Mouse (Mus musculus) intestine, embryonic 15.5 days (tissue): Measurements from ENCODE around the gene Hsd17b13. TPM values are rescaled to one million over a fixed set of nuclear protein-coding genes. Genes with fewer than 3 reads are reported as not detected.

ENCODE experiments used
- ATAC-seq: fragments of 200-750 bp; cut with Nextera tagmentation; 2 replicates; pipeline ENCODE4 v1.8.0; 2017; ENCODE audit warnings: moderate TSS enrichment, moderate library complexity
- H3K27ac ChIP-seq: fragments of 300-500 bp; sonication (generic); 2 replicates; pipeline ENCODE4 v1.5.1; 2015; ENCODE audit warnings: mild to moderate bottlenecking, inconsistent platforms
- H3K27me3 ChIP-seq: fragments of 300-500 bp; sonication (generic); replicated peaks from 2 replicates; pipeline ENCODE4 v1.6.1; 2015; ENCODE audit warnings: inconsistent platforms
- H3K36me3 ChIP-seq: fragments of 300-500 bp; sonication (generic); 2 replicates; pipeline ENCODE4 v1.6.1; 2015; ENCODE audit warnings: inconsistent platforms
- H3K4me1 ChIP-seq: fragments of 300-500 bp; sonication (generic); replicated peaks from 2 replicates; pipeline ENCODE4 v1.6.1; 2015; ENCODE audit warnings: inconsistent platforms
- H3K4me2 ChIP-seq: fragments of 300-500 bp; sonication (generic); replicated peaks from 2 replicates; pipeline ENCODE4 v1.6.1; 2015; ENCODE audit warnings: mild to moderate bottlenecking, inconsistent platforms
- H3K4me3 ChIP-seq: fragments of 300-500 bp; sonication (generic); replicated peaks from 2 replicates; pipeline ENCODE4 v1.5.1; 2015; ENCODE audit warnings: inconsistent platforms
- H3K9ac ChIP-seq: fragments of 300-500 bp; sonication (generic); 2 replicates; pipeline ENCODE4 v1.6.1; 2015; ENCODE audit warnings: inconsistent platforms
- H3K9me3 ChIP-seq: fragments of 300-500 bp; sonication (generic); 2 replicates; pipeline ENCODE4 v1.6.1; 2016; ENCODE audit warnings: inconsistent platforms
- WGBS: fragments of 180-500 bp; shearing (Covaris S2); methylation state at CpG from one replicate; pipeline ENCODE4 v1.1.7; 2015; 5-methylcytosine and 5-hydroxymethylcytosine counted together
- polyA plus RNA-seq: library from polyadenylated mRNA; unstranded; fragments of >200 nt; fragmentation: Nextera tagmentation; extraction: Ambion mirVana; gene quantifications from 2 replicates; pipeline ENCODE4 v1.2.1, GENCODE M21; 2015

Hsd17b13 gene
- polyA plus RNA-seq, 1 experiment from 2014 or later: 22.0 TPM

DNA sequence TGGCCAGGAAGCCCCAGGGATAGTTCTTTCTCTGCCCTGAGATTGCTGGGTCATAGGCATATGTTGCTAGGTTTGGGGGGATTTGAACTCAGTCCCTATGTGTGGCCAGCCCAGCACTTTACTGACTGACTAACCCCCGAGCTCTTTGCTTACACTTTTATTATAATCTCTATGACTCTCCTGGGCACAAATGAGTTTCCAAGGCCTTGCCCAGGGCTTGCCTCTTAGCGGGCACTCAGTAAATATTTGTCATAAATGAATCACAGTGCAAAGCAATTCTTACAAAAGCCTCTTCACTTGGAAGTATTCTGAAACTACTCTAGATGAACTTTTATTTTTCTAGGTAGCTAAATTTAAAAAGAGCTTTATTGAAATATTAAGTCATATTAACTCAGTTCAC is 26.7 kb upstream of the Hsd17b13 start:
- Histone ChIP-seq H3K4me3 (no peak overlapping the region), H3K27ac (no peak overlapping the region), H3K4me2 (no peak overlapping the region), H3K27me3 (no peaks in the 10 kb centered on the region), H3K4me1 (0 out of 2 replicates have a peak, but pooled peaks cover 3% of the 10 kb centered on the region), H3K9me3 (no peaks in the 10 kb centered on the region), H3K36me3 (no peaks in the 10 kb centered on the region), H3K9ac (no peak overlapping the region)
- no peak for ATAC-seq
- WGBS: 67% methylated on average over 2 of the region's 2 CpGs

DNA sequence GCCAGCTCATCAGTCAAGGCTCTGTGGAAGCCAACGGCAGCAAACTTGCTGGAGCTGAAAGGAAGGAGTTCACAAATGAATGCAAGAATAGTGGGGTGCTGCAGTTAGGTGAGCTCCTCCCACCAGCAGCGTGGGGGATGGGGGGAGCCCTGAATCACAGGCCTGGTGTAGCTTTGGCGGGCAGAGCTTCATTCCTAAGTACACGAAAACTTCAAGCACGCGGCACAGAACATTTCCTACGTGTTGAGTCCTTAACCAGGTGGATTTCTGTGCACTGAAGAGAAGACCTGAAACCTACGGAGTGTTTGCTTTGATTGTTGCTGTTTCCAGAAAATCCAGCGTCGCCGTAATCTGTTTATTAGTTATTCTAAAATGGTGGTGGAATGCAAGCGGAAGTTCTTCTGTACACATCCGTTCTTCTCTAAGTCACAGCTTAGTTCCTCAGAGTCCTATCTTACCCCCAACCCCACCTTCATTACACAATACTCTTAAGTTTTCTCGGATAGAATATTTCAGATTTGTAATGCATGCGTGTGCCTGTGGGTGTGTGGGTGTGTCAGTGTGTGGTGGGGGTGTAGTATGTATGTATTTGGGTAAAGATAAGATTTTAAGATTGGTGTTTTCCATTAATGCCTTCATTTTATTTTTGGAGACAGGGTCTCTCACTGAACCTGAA is 26.2 kb upstream of the Hsd17b13 start:
- H3K9me3 ChIP-seq: no peaks in the 10 kb centered on the region
- 0 out of 2 replicates have a peak, but pooled peaks have one; percentile 31 for ATAC-seq
- no peaks in the 10 kb centered on the region for H3K36me3 ChIP-seq
- 44% methylated on average over 15 of the region's 15 CpGs for WGBS
- no peak overlapping the region for H3K4me3 ChIP-seq
- 0 out of 2 replicates have a peak, but pooled peaks cover 3% of the 10 kb centered on the region for H3K4me1 ChIP-seq
- no peak overlapping the region for H3K4me2 ChIP-seq
- no peak overlapping the region for H3K9ac ChIP-seq
- no peaks in the 10 kb centered on the region for H3K27me3 ChIP-seq
- H3K27ac ChIP-seq: no peak overlapping the region

DNA sequence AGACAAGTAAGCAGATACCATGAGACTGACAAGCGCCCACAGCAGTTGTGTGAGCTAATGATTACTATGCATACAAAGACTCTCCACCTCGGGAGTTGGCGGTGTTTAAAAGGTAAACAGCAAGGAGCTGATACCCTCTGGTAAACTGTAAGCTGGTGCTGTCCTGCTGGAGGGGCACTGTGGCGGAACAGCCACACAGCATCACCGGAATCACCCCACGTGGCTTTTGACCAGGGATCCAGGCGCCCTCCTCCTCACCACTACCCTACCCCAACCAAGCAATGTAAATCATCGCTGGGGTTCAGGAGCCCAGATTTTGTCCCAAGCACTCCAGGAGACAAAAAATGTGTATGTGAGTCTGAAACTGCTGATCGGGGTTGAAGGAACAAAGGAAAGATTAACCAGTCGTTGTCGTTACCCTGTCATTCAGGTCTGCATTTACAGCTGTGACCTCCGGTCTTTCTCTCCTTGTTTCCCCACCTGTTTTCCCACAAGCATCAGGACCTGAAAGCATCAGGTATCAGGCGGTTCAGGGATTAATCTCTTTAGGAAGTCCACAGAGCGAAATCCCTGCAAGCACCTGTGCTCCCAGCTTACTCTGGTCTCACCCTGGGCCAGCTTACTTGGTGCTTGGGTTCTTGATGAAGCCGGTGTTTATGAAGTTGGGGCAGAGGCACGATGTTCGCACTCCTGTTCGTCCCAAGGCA is 25.5 kb upstream of the Hsd17b13 start:
- no peaks in the 10 kb centered on the region for H3K36me3 ChIP-seq
- no peak overlapping the region for H3K4me3 ChIP-seq
- WGBS: 40% methylated on average over 18 of the region's 18 CpGs
- no peak overlapping the region for H3K27ac ChIP-seq
- no peaks in the 10 kb centered on the region for H3K9me3 ChIP-seq
- H3K4me2 ChIP-seq: peak overlapping the region; percentile 4; the same call in 1 of the 2 replicates
- 0 out of 2 replicates have a peak, but pooled peaks cover 3% of the 10 kb centered on the region for H3K4me1 ChIP-seq
- H3K27me3 ChIP-seq: no peaks in the 10 kb centered on the region
- H3K9ac ChIP-seq: no peak overlapping the region
- peak; percentile 56 for ATAC-seq

DNA sequence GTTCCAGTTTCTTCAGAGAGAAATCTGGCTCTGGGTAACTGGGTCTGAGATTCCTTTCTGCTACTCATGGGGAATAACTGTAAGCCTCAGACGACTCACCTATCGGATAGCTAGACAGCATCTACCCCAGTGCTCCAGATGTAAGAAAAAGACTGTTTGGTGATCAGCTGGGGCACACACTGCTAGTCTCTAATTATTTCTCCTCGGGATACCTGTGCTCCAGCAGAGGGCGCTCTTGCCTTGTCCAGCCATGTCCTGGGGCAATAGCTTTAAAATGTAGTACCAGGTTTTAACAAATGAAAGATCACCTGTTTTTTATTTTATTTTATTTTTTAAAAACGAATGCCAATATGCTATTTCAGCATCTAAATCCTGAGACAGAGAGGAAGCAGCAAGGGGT is 22.5 kb upstream of the Hsd17b13 start:
- Histone ChIP-seq H3K4me1 (0 out of 2 replicates have a peak, but pooled peaks cover 3% of the 10 kb centered on the region), H3K9ac (no peak overlapping the region), H3K27ac (no peak overlapping the region), H3K9me3 (no peaks in the 10 kb centered on the region), H3K4me3 (no peak overlapping the region), H3K36me3 (no peaks in the 10 kb centered on the region), H3K4me2 (no peak overlapping the region), H3K27me3 (no peaks in the 10 kb centered on the region)
- 2% methylated on average over 5 of the region's 5 CpGs for WGBS
- 0 out of 2 replicates have a peak, but pooled peaks have one; percentile 61 for ATAC-seq

DNA sequence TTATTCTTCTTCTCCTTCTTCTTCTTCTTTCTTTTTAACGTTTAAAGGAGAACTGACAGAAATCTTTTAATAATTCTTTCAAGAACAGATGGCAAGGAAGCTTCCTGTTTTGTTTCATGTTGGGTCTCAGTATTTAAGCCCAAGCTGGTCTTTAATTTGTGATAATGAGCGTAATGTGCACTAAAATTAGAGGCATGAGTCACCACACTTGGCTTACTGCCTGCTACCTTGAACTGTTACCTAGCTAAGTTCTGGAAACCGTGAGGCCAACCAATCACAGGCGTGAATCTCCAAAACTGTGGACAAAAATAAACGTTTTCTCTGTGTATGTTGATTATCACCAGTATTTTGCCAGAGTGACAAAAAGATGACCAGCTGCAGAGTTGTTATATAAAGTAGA is 21.5 kb upstream of the Hsd17b13 start:
- H3K9me3 ChIP-seq: no peaks in the 10 kb centered on the region
- H3K4me3 ChIP-seq: no peak overlapping the region
- WGBS: 70% methylated on average over 5 of the region's 5 CpGs
- no peak overlapping the region for H3K27ac ChIP-seq
- H3K9ac ChIP-seq: no peak overlapping the region
- H3K36me3 ChIP-seq: no peaks in the 10 kb centered on the region
- H3K27me3 ChIP-seq: no peaks in the 10 kb centered on the region
- ATAC-seq: no peak
- 0 out of 2 replicates have a peak, but pooled peaks cover 3% of the 10 kb centered on the region for H3K4me1 ChIP-seq
- H3K4me2 ChIP-seq: no peak overlapping the region

DNA sequence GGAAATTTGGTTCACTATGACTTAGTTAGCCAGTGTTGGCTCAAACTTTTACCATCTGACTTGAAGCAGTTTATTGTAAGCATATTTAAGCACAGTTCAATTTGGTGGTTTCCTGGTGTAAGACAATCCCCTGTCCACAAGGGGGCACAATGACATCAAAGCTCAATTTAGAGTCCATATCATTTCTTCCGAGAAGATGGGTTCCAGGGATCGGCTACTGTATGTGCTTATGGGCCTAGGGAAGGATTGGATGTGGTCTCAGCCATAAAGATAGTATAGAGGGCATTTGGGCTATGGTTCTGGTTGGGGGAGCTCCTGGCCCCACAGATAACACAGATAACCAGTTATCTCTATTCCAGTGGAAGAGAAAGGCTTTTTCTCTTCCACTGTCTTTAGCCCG is 18.0 kb upstream of the Hsd17b13 start:
- no peak overlapping the region for H3K27ac ChIP-seq
- H3K4me1 ChIP-seq: no peaks in the 10 kb centered on the region
- no peaks in the 10 kb centered on the region for H3K27me3 ChIP-seq
- H3K36me3 ChIP-seq: no peaks in the 10 kb centered on the region
- H3K4me2 ChIP-seq: no peak overlapping the region
- WGBS: 66% methylated on average over 3 of the region's 3 CpGs
- ATAC-seq: no peak
- no peaks in the 10 kb centered on the region for H3K9me3 ChIP-seq
- no peak overlapping the region for H3K9ac ChIP-seq
- H3K4me3 ChIP-seq: no peak overlapping the region

DNA sequence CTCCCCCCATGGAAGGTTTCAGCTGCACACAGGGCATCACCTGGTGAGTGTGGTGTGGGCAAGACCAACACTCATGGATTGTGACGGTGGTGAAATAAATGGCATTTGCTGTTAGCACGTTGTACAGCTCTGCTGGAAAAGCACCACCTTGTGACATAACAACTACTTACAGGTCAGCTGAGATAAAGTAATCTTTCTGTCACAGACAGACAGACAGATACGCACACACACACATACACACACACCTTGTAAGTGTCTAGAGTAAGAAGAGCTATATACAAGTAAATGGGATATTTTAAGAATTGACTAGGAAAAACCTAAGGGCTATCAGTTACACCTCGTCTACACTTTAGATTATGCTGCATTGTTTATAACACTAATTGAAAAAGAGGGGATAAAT is 17.5 kb upstream of the Hsd17b13 start:
- Histone ChIP-seq H3K4me2 (no peak overlapping the region), H3K36me3 (0 out of 2 replicates have a peak, but pooled peaks cover 2% of the 10 kb centered on the region), H3K4me3 (no peak overlapping the region), H3K9ac (no peak overlapping the region), H3K27me3 (no peaks in the 10 kb centered on the region), H3K27ac (no peak overlapping the region), H3K9me3 (no peaks in the 10 kb centered on the region), H3K4me1 (no peaks in the 10 kb centered on the region)
- ATAC-seq: no peak
- WGBS: 85% methylated on average over 4 of the region's 4 CpGs

DNA sequence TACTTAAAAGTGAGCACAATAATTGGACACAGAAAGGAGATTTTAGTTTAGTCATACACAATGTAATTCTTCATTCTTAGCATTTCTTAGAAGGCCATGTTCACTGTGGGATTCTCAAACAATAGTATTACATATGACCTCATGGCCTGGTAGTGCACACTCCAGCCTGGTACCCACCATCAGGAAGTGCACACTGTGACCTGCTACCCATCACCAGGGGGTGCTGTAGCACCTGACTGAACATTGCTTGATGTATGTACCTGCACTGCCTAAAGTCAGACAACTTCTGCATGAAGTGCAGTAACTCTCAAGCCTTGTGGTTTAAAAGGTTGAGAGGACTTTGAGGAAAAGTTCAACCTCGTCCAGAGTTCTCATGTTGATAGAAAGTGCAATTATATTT is 16.4 kb upstream of the Hsd17b13 start:
- H3K9me3 ChIP-seq: no peaks in the 10 kb centered on the region
- 81% methylated on average over 1 of the region's 1 CpGs for whole genome bisulfite sequencing
- ATAC-seq: no peak
- 0 out of 2 replicates have a peak, but pooled peaks cover 3% of the 10 kb centered on the region for H3K36me3 ChIP-seq
- no peaks in the 10 kb centered on the region for H3K4me1 ChIP-seq
- H3K4me2 ChIP-seq: no peak overlapping the region
- no peak overlapping the region for H3K27ac ChIP-seq
- no peaks in the 10 kb centered on the region for H3K27me3 ChIP-seq
- no peak overlapping the region for H3K9ac ChIP-seq
- H3K4me3 ChIP-seq: no peak overlapping the region

DNA sequence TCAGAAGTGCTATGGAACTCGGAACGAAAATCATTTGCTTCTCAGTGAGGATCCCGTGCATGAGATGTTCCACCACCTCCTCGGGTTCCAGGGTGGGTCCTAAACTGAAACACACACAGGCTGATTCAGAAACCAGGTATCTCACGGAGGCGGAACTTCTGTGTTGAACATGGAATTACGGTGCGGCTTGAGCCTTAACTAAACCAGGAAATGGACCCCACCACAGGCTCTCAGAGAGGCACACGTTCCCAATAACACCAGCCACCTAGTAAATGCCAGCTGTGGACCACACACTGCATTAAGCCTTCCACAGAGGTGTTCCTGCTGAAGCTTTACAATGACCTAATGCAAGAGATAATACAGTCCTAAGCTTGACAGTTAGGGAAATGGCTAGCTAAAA is 15.6 kb upstream of the Hsd17b13 start:
- H3K36me3 ChIP-seq: 0 out of 2 replicates have a peak, but pooled peaks cover 3% of the 10 kb centered on the region
- no peak for ATAC-seq
- H3K27ac ChIP-seq: no peak overlapping the region
- WGBS: 91% methylated on average over 9 of the region's 9 CpGs
- H3K4me3 ChIP-seq: no peak overlapping the region
- no peaks in the 10 kb centered on the region for H3K27me3 ChIP-seq
- no peaks in the 10 kb centered on the region for H3K4me1 ChIP-seq
- no peak overlapping the region for H3K9ac ChIP-seq
- H3K4me2 ChIP-seq: no peak overlapping the region
- H3K9me3 ChIP-seq: no peaks in the 10 kb centered on the region

DNA sequence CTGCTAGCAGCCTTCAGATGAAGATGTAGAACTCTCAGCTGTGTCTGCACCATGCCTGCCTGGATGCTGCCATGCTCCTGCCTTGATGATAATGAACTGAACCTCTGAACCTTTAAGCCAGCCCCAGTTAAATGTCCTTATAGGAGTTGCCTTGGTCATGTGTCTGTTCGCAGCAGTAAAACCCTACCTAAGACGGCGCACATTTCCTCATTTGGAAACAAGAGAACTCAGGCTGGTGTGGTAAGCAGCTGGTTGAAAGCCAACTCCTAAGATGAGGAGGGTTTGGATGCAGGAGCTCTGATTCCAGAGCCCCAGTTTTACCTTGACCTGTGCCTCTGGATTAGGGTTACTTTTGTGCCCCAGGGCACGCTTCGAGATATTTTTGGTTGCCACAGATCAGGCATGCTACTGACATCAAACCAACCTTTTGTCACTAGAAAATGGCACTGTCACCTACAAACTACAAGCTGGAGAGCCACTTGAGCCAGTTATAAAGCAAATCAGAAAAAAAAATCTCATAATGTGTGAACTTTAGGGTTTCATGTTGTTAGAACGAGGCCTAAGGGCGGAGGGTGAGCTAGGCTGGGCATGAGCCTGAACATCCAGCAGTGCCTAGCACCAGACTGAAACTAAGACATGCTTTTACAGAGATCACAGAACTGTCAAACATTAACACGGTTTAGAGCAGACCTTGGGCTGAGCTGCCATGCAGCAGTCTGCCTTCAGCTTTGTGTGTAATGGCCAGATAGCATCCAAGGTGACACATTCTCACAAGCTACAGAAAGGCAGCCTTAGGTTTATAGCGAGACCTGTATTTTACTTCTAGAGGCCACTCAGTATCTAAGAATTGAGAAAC is 3.7 kb upstream of the Hsd17b13 start:
- 67% methylated on average over 9 of the region's 9 CpGs for WGBS
- Histone ChIP-seq H3K27ac (peak overlapping the region; percentile 48; the same call in 1 of the 2 replicates), H3K27me3 (no peaks in the 10 kb centered on the region), H3K4me3 (no peak overlapping the region), H3K4me1 (no peaks in the 10 kb centered on the region), H3K4me2 (no peak overlapping the region), H3K36me3 (no peaks in the 10 kb centered on the region), H3K9ac (no peak overlapping the region), H3K9me3 (no peaks in the 10 kb centered on the region)
- ATAC-seq: peak; percentile 89

DNA sequence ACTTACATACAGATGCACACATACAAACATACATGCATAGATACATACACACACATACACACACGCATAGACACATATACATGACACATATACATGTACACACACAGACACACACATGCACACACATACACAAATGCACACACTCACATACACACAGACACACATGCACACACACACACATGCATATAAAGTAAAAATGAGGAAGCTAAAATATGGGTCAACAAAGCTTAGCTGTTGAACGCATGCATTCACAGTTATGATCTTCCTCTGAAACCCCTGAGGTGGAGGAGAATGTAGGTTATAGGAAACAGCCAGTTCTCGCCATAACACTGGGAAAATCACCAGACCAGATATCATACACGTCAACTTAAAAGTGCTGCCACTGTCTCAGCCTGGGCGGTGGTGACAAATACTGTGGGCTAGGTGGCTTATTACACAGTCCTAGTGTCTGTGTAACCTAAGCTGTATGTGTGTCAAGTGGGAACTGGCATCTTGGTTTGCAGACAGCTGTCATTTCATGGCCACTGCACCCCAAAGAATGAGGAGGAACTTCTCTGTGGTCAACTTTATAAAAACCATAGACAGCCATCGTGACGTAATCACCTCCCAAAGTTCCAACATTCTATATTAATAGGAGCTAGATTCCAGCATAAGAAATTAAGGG is 829 bp upstream of the Hsd17b13 start:
- H3K36me3 ChIP-seq: no peaks in the 10 kb centered on the region
- H3K9ac ChIP-seq: no peak overlapping the region
- no peak overlapping the region for H3K4me3 ChIP-seq
- ATAC-seq: no peak
- no peak overlapping the region for H3K4me2 ChIP-seq
- no peaks in the 10 kb centered on the region for H3K27me3 ChIP-seq
- no peak overlapping the region for H3K27ac ChIP-seq
- H3K9me3 ChIP-seq: no peaks in the 10 kb centered on the region
- whole genome bisulfite sequencing: 92% methylated on average over 7 of the region's 7 CpGs
- no peaks in the 10 kb centered on the region for H3K4me1 ChIP-seq

DNA sequence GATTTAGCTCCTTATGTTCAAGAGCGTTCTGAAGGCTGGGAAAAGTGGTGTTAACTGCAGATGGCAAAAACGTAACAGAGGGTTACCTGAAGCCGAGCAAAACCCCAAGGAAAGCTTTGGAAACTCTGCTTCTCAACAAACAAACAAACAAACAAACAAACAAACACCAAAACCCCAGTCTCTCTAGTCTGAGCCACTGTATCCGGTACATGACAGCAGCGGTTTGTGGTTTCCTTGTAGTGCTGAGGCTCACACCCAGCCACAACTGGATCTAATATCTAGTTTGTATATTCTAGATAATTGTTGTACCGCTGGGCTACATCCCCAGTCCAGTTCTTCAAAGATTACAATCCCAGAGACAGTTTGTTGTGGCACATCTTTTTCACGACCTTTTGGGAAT is 1.5 kb downstream of the Hsd17b13 start:
- H3K4me3 ChIP-seq: no peak overlapping the region
- H3K27me3 ChIP-seq: no peaks in the 10 kb centered on the region
- no peak overlapping the region for H3K27ac ChIP-seq
- H3K9me3 ChIP-seq: no peaks in the 10 kb centered on the region
- H3K4me2 ChIP-seq: no peak overlapping the region
- no peak overlapping the region for H3K9ac ChIP-seq
- no peaks in the 10 kb centered on the region for H3K4me1 ChIP-seq
- WGBS: 66% methylated on average over 7 of the region's 7 CpGs
- H3K36me3 ChIP-seq: no peaks in the 10 kb centered on the region
- ATAC-seq: no peak
